8 mouse cellular contexts compared by ENCODE assay signal in the genomic region with DNA sequence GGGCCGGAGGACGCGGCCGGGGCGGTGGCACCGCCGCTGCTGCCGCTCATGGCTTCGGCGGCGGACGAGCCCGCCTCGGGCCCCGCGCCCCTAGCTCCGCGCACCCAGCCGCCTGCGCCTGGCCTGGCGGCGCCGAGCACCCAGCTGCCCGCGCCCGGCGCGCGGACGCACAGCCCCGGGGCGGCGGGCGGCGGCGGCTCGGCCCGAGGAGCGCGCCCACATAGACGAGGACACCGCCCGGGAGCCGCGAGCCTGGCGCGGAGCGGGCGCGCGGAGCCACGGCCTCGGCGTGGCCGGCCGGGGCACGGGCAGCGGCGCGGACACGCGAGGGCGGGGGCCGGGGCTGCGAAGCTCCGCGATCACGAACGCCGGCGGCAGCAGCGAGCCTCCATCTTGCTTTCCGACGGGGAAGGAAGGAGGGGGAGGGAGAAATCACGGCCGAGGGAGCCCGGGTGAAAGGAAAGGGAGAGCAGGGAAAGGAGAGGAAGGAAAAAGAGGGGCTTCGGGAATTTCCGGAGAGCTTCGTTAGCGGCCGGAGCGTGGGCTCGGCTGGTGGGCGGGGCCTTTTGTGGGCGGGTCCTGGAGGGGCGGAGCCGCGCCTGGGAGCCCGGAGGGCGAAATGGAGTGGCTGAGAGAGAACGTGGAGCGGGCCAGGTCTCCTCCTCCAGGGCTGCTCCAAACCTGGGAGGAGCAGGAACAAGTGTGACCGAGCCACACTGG. TPM values are rescaled to one million over a fixed set of nuclear protein-coding genes. Genes with fewer than 3 reads are reported as not detected.
DNase-seq lines count a peak whose midpoint lies in the region; ATAC-seq and TF ChIP-seq lines count a peak whose summit lies in the region.

A gene (minus strand): TSS at position 402 of the 720 bp plus-strand sequence.

- peak; percentile 96 for ATAC-seq in hindbrain, embryonic 11.5 days (ENCODE audit: low FRiP score)
- ATAC-seq in lung, embryonic 16.5 days (ENCODE audit: low read depth): peak; percentile 97

- 4% methylated on average over 87 of the region's 94 CpGs for WGBS in cerebellum, adult 2 months
- under 1% methylated on average over 53 of the region's 94 CpGs for whole genome bisulfite sequencing in hindbrain, embryonic 11.5 days
- WGBS in lung, embryonic 16.5 days: under 1% methylated on average over 67 of the region's 94 CpGs
- 9% methylated on average over 94 of the region's 94 CpGs for WGBS in thymus, adult 2 months

- H3K36me3 ChIP-seq in hindbrain, embryonic 11.5 days (ENCODE audit: control insufficient read depth, insufficient read depth, low read length): no peaks in the 10 kb centered on the region
- H3K36me3 ChIP-seq in lung, embryonic 16.5 days (ENCODE audit: control insufficient read depth, insufficient read depth, low read length): no peaks in the 10 kb centered on the region
- H3K36me3 ChIP-seq in thymus, adult 2 months (ENCODE audit: control insufficient read depth, insufficient read depth, low read length): no peaks in the 10 kb centered on the region

- peak within 1 kb of the TSS; percentile 86 for H3K27ac ChIP-seq in cerebellum, adult 2 months (ENCODE audit: insufficient read depth, low read length)
- peak within 1 kb of the TSS; percentile 96 for H3K27ac ChIP-seq in hindbrain, embryonic 11.5 days (ENCODE audit: low read depth, low read length)
- peak within 1 kb of the TSS; percentile 97 for H3K27ac ChIP-seq in lung, embryonic 16.5 days (ENCODE audit: low read length)
- no peak within 1 kb of the TSS for H3K27ac ChIP-seq in thymus, adult 2 months (ENCODE audit: control insufficient read depth, insufficient read depth, low read length)

- H3K4me2 ChIP-seq in hindbrain, embryonic 11.5 days (replicated peaks; ENCODE audit: low read depth, low read length): peak within 1 kb of the TSS; percentile 86
- H3K4me2 ChIP-seq in lung, embryonic 16.5 days (ENCODE audit: low read depth, low read length): peak within 1 kb of the TSS; percentile 86

- 0 out of 2 replicates have a peak, but pooled peaks have one; percentile 53 for TF ChIP-seq POLR2A in cerebellum, adult 2 months (IDR thresholded peaks at IDR 0.05; ENCODE audit: borderline replicate concordance, insufficient read depth, low read length)
- 0 out of 2 replicates have a peak, but pooled peaks have one; percentile 19 for TF ChIP-seq POLR2A in thymus, adult 2 months (IDR thresholded peaks at IDR 0.05; ENCODE audit: control insufficient read depth, extremely low read depth, insufficient read depth, low read length, poor library complexity)

- H3K9ac ChIP-seq in hindbrain, embryonic 11.5 days (ENCODE audit: low read depth, low read length): peak within 1 kb of the TSS; percentile 97
- H3K9ac ChIP-seq in lung, embryonic 16.5 days (ENCODE audit: low read length): peak within 1 kb of the TSS; percentile 93

- peaks cover 15% of the 10 kb centered on the region for H3K4me1 ChIP-seq in cerebellum, adult 2 months (ENCODE audit: control insufficient read depth, insufficient read depth, low read length)
- H3K4me1 ChIP-seq in hindbrain, embryonic 11.5 days (replicated peaks; ENCODE audit: control insufficient read depth, insufficient read depth, low read length): peaks cover 10% of the 10 kb centered on the region; the same call in 1 of the 2 replicates
- H3K4me1 ChIP-seq in lung, embryonic 16.5 days (replicated peaks; ENCODE audit: control insufficient read depth, insufficient read depth, low read length): peaks cover 32% of the 10 kb centered on the region
- peaks cover 26% of the 10 kb centered on the region for H3K4me1 ChIP-seq in thymus, adult 2 months (replicated peaks; ENCODE audit: control insufficient read depth, insufficient read depth, low read length)

- H3K9me3 ChIP-seq in hindbrain, embryonic 11.5 days (ENCODE audit: control insufficient read depth, low read length): no peaks in the 10 kb centered on the region
- H3K9me3 ChIP-seq in lung, embryonic 16.5 days (ENCODE audit: control insufficient read depth, low read length): no peaks in the 10 kb centered on the region

- H3K4me3 ChIP-seq in cerebellum, adult 2 months (replicated peaks; ENCODE audit: insufficient read depth, low read depth, low read length): peak within 1 kb of the TSS; percentile 99
- H3K4me3 ChIP-seq in hindbrain, embryonic 11.5 days (ENCODE audit: low read depth, low read length): peak within 1 kb of the TSS; percentile 97
- H3K4me3 ChIP-seq in lung, embryonic 16.5 days (ENCODE audit: low read length): peak within 1 kb of the TSS; percentile 88
- H3K4me3 ChIP-seq in thymus, adult 2 months (ENCODE audit: control insufficient read depth, insufficient read depth, low read length): peak within 1 kb of the TSS; percentile 98

- no peak for TF ChIP-seq CTCF in cerebellum, adult 2 months (IDR thresholded peaks at IDR 0.05; ENCODE audit: borderline replicate concordance, insufficient read depth, low read depth, low read length)
- TF ChIP-seq CTCF in thymus, adult 2 months (IDR thresholded peaks at IDR 0.05; ENCODE audit: borderline replicate concordance, control insufficient read depth, extremely low read depth, insufficient read depth, low read length, poor library complexity): 0 out of 2 replicates have a peak, but pooled peaks have one; percentile 11

- H3K27me3 ChIP-seq in cerebellum, adult 2 months (ENCODE audit: control insufficient read depth, insufficient read depth, low read length): no peaks in the 10 kb centered on the region
- no peaks in the 10 kb centered on the region for H3K27me3 ChIP-seq in hindbrain, embryonic 11.5 days (ENCODE audit: control insufficient read depth, insufficient read depth, low read length)
- H3K27me3 ChIP-seq in lung, embryonic 16.5 days (ENCODE audit: control insufficient read depth, insufficient read depth, low read depth, low read length): no peaks in the 10 kb centered on the region
- H3K27me3 ChIP-seq in thymus, adult 2 months (ENCODE audit: control insufficient read depth, insufficient read depth, low read length): peaks cover 20% of the 10 kb centered on the region

- DNase-seq in MN1 (ENCODE audit: low spot score): peak; percentile 99
- peak; percentile 98 to 99 for DNase-seq in cerebellum, adult 2 months
- DNase-seq in frontal cortex, postnatal 10 days (ENCODE audit: low spot score in 2 of 2): peak; percentile 94 to 98
- peak; percentile 99 for DNase-seq in hindbrain, embryonic 11.5 days (ENCODE audit: low spot score)
- DNase-seq in layer of hippocampus, adult 9-11 months: peak; percentile 96
- DNase-seq in ovary, adult 18-20 months (ENCODE audit: low spot score): peak; percentile 98
- peak; percentile 90 for DNase-seq in thymus, adult 2 months

RNA-seq across cellular contexts. Expression of the gene that starts here (rescaled TPM):
- polyA plus RNA-seq in cerebellum, adult 2 months (2012; rRNA removed): 187 and 207 TPM in 2 replicates
- 39.9 and 49.8 TPM in 2 replicates for polyA plus RNA-seq in hindbrain, embryonic 11.5 days (2014; fragmentation: Nextera tagmentation; extraction: Ambion mirVana)
- polyA plus RNA-seq in lung, embryonic 16.5 days (2015; fragmentation: Nextera tagmentation; extraction: Ambion mirVana): 16.4 and 18.3 TPM in 2 replicates
- 24.9 and 26.6 TPM in 2 replicates for polyA plus RNA-seq in thymus, adult 2 months (2012; rRNA removed)
